Mouse (Mus musculus) hindlimb bud, embryonic 11.5 days (tissue): ENCODE measurements around the gene Etl4.
"Not testable (repeated sequence)": the region's sequence is repeated elsewhere in the genome, so short reads cannot be mapped to it uniquely, and the experiment has no call there.

Experiments
- DNase-seq: peaks from one replicate; pipeline ENCODE4 v3.0.0-alpha.2; 2012; ENCODE audit warnings: low read depth, low spot score; ENCODE audit errors: extremely low spot score

Etl4 gene

DNA sequence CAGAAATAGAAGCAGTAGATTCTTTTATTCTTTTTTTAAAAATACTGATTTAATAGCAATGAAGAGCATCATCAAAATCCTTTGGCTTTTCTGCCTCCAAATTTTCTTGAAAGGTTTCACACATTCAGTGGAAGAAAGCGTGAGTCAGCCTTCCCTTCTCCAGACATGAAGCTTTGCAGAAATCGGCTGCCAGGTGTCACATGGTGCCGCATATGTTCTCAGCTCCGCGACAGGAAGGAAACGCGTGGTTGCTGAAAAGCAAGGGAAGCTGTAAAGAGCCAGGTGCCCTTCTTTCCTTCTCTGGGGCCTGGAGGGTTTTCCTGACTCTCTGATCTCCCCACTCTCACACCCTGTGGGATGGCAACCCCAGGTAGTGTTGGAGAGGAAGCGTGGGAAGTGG is 383.8 kb downstream of the Etl4 start:
- no peak for DNase-seq

DNA sequence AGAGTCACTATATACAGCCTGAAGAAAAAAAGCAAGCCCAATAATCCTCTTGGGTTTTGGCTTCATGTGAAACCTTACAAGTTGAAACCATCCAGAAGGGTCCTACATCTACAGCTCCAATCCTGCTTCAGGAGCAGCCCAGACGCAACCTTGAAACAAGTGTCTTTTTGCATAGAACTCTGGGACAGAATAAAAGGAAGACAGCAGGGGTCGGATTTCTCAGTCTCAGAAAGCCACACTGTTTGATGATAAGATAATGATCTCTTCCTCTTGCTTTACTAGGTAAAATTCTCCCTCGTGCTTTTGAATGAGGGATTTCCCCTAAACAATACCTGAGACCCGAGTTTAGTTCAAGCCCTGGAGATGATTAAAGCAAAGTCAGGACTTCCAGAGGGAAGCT is 385.0 kb downstream of the Etl4 start:
- DNase-seq, result no peak

DNA sequence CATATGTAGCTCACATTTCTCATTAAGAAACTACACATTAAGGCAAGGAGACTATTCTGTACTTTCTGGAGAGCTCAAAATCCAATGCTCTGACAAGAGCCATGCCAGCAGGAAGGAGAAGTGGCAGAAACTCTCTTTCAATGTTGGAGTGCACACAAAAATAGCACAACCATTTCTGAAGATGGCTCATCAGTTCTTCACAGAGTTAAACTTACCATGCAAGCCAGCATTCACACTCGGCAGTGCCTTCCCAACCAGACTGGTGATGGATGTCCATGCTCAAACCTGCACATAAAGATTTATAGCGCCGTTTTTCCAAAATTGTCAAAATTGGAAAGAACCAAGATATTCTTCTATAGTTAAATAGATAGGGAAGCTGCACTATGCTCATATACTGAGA is 392.9 kb downstream of the Etl4 start:
- no peak for DNase-seq

DNA sequence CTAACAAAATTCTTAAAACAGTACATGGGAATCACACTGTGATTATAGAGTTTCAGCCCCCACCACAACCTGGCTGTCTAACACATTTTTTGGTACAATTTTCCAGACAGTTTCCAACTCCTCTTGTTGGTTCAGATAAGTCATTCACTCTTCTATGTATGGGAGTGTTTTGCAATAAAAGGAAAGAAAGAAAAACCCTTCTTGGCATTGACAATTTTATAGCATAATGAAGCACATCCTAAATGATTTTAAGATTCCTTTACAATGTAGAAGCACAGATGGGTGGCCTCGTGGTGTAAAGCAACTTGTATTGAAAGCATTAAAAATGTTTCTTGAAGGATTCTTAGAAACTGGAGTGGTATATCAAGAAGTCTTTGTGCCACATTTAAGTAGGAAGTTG is 415.4 kb downstream of the Etl4 start:
- no peak for DNase-seq

DNA sequence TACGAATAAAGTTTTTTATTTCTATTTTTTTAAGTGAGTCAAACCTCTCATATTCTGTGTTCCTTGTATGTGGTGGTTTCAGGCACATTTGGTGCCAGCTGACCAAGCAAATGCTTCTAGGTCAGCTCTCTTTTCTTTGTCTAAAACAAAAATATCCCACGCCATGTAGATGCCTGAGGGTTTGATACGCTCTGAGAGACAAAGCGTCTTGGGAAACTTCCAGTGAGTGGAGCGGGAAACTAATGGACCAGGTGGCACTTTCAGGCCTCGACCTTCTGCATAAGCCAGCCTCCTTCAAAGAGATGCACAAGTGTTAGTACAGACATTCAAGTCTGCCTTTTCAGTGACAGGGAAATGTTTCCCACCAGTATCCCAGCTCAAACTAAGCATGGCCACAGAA is 426.6 kb downstream of the Etl4 start:
- no peak for DNase-seq

DNA sequence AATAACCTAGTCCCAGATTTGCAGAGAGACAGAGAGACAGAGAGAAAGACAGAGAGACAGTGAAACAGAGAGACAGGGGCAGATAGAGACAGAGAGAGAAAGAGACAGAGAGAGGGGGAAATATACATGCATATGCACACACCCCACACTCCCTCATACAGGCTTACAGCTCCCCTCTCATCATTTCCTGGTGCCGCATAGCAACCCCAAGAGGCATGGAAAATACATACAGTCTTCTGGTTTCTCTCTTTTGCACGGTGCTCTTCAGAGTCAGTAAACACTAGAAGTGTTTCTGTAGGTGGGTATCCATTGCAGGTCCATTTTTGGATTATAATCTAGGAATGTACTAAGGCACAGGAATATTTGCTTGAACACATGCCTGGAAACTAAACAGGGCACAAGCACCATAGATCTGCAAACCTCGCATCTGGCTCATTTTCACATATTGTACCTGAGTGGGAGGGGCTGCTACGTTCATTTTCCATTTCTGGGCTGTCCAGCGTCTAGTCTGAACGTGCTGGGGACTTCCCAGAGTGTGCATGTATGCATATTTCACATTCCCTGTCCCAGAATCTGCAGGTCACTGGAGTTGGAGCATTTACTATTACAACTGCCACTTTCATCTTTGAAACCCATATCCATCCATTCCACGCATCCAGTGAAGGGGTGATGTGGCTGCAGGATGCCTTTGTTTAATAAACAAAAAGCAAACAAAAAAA is 429.6 kb downstream of the Etl4 start:
- no peak for DNase-seq

DNA sequence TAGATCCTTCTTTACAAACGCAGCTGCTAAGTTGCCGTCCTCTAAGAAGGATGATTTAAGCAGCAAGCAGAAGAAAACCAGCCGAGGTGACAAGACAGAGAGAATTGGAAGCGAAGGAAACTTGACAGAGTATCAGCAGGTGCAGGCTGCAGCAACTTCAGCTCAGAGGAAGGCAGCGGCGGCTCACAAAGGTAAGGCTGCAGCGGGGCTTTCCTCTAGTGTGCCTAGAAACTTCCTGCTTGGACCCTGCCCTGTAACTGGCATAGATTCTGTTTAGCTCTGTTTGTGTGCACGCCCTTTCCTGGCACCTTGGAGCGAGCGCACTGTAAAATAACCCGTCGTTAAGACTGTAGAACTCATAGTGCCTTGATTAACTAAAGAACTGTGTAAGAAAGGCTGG is 430.3 kb downstream of the Etl4 start:
- DNase-seq, result no peak

DNA sequence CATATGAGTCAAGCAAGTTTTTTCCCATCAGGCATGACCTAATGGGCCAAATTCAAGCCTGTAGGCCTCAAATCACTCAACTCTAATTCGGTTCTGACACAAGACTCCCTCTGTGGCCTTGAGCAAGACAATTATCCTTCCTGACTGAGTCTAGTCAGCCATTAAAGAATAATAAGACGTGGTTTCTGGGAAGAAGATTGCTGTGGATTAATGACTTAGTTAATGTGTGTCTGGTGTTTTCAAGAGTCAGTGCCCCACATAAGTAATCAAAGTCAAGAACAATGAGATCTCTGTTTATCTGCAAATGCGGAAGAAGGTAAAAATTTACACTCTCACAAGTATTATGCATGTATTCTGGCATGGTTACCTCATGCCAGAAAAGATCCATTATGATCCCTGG is 437.3 kb downstream of the Etl4 start:
- no peak for DNase-seq

DNA sequence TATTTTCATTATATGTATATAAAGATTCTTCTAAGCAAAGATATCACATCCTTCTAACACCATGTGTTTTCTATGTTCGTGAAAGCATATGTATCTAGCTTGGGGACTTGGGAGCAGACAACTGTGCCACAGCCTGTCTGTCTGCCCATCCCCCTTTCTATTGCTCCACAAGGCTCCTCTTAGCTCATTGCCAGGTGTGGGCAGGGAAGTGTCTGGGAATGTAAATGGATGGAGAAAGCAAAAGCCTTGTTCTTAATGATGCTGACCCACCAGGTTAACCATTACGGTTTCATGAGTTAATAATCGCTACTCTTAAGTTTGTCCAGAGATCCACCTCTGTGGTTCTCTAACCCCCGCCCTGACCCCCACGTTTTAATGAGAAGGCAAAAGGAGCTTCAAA is 439.7 kb downstream of the Etl4 start:
- DNase-seq, result peak; percentile 41

DNA sequence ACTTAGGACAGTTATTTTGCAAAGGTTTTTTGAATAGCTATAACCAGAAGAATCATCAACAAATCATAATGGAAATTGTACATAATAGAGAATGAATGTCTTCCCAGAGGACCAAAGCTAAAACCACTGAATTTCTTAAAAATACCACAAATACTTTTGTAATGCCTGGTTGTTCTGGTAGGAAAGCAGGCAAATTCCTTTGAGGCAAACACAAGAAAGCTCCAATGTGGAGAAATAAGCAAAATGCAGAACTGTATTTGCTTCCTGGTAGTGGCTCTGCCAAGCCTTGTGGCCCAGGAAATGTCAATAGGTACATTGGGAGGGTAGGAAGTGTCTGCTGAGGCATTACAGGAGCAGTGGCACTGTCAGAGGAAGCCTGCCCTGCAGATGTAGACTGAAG is 443.2 kb downstream of the Etl4 start:
- no peak for DNase-seq

DNA sequence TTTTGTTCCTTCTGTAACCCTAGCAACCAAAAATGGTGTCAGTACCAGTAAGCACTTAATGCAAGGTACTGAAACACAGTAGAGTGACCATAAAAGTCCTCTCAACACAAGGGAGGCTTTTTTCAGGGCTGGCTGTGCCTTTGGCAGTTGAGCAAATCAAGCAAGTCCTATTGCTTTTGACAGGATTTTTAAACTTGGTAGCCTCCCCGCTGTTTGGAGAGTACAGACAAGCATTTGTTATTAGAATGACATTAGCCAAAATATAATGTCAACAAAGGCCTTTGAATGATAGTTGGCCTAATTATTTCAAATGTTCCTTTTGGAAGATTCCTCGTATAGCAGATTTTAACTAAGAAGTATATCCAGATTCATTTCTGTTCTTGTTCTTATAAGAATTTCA is 467.4 kb downstream of the Etl4 start:
- DNase-seq, result no peak

DNA sequence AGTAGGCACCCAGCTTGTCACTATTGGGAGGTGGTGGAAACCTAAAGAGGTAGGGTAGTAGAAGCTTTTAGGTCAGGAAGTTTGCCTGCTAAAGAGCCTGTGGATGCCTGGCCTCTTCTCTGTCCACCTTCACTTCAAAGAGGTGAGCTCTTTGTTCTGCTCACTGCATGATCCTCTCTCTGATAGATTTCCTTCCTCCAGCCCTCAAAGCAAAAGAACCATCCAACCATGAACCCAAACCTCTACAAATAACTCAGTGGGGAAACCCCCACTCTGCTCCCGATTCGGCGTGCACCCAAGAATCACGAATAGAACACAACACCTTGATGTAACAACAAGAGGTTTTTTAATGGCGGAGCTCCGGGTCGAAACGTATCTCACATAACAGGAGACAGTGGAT is 471.3 kb downstream of the Etl4 start:
- not testable (repeated sequence) for DNase-seq

DNA sequence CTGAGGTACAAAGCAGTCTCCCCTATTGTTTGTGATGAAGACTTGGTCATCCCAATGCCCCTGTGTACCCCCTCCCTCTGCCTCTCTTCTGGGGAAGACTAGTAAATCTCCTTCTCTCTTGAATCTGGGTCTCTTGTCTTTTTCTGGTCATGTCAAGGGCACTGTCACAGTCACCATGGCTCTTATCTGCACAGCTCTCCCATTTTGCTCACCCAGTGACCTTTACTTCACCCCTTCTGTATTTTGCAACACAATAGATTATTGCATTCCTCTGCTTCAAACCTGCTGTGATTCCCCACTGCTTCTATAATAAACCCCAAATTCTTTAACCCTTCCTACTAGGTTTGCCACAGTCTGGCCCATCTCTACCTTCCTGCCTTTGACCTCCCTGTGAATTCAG is 484.5 kb downstream of the Etl4 start:
- no peak for DNase-seq

DNA sequence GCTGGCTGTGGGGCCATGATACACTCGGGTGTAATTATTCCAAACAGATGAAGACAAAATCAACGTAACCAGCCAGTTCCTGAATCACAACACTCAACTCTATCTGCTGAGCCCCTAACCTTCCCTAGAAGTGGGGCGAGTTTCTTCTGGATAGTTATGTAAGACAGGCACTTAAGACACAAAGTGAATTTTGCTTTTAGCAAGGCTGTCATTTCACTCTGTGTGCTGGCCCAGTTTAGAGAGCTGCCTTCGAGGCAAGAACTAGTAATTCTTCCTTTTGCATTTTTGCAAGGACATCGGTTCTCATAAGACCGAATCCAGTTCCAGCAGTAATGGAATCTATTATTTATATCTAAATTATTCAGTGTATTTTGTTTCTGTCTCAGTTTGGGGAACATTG is 487.4 kb downstream of the Etl4 start:
- DNase-seq, result no peak

DNA sequence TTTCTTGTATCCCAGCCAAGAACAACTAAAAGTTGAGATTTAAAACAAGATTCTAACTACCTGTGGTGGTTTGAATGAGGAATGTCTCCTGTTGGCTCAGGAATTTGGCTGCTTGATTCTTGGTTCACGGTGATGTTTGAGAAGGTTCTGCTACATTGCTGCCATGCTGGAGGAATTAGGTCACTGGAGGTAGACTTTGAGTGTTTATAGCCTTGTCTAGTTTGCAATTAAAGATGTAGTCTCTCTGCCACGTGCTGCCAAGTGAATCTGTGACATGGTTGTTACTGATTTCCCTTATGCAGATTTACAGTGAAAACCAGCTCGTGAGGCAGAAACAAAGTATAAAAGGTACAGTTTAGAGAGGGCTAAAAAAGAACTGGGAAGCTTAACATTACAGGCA is 491.0 kb downstream of the Etl4 start:
- no peak for DNase-seq

DNA sequence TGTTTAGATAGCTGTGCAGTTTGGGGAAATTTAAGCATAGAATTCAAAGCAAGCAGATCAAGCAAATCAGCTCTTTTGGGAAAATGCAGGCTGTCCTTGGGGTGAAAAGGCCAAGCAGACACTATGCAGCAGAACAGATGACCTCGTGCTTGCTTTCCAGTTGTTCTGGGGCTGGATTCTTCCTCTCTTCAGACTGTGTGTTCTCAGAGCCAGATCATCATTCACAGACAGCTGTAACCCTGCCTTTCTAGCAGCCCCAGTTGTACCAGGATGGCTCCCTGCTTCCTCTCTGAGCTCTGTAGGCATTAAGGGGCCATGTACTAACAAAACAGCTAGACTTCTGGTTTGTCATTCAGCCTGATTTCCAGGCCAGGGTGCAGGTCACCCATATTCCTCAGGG is 494.8 kb downstream of the Etl4 start:
- no peak for DNase-seq

DNA sequence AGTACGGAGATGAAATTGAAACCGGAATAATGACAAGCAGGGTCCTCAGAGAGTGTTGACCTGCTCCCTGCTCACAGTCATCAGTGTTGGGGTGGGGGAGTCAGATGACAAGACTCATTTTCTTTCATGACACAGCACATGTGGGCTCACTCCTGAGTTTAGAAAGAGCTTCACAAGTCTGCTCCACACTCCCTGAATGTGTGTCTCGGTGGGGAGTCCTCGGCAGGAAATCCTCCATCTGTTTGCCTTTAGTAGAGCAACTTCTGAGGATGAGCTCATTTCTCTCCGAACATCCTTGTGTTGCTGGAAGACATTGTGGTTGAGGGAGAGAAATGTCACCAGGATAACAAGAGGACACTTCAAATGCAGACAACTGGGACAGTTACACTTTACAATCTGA is 497.5 kb downstream of the Etl4 start:
- DNase-seq, result no peak

DNA sequence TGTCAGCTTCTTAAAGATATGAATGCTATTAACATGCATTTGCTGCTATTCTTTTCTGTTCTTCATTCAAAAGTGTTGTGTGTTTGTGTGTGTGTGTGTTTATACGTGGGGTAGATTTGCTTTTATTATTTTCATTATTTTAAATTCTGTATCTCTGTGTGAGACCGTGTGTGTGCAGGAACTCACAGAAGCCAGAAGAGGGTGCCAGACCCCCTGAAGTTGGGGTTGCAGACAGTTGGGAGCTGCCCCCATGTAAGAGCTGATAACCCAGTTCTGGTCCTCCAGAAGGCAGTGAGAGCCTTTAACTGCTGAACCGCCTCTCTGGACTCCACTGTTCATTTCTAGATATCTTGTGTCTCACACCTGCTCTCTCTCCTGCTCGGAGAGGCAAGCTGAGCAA is 505.3 kb downstream of the Etl4 start:
- DNase-seq, result no peak

DNA sequence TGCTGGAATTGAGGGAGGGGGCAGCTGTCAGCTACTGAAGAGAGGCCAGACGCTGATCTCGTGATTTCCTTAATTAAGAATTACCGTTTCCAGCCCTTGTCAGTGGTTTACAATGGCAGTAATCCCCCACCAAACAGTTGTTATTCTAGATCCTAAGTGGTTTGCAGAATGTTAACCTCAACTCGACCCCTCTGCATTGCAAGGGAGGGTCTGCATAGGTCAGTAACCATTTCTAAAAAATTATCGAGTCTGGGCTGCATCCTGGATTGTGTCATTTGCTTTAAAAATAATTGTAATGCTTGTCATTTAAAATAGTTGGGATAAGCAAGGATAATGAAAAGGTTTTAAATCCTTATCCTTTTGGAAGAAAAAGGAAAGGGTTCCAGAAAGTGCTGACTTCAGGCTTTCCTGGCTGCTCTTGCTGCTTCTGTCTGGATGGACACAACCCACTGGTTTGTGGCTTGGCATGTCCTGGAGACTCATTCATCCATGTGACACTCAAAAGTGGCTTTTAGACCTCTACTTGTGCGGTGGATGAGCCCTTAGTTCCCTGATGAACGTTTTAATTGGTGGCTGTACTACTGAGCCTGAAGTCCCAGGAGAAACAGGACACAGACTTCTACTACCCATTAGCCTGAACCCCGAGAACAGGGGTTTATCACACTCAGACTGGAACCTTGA is 507.5 kb downstream of the Etl4 start:
- no peak for DNase-seq

DNA sequence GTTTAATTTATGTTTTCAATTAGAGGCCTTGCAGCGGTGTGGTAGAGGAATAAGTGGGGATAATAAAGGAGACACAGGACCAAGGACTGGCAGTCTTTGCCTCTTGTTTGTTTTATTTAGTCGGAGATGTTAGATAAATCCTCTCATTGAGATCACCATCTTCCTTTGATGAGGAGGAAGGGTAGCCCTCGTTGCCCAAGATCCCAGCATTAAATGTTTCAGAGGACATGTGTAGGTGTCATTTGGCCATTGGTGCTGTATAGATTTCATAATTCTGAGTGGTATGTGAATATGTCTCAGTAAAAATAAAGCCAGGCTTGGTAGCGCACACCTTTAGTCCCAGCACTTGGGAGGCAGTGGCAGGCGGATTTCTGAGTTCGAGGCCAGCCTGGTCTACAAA is 508.4 kb downstream of the Etl4 start:
- no peak for DNase-seq

DNA sequence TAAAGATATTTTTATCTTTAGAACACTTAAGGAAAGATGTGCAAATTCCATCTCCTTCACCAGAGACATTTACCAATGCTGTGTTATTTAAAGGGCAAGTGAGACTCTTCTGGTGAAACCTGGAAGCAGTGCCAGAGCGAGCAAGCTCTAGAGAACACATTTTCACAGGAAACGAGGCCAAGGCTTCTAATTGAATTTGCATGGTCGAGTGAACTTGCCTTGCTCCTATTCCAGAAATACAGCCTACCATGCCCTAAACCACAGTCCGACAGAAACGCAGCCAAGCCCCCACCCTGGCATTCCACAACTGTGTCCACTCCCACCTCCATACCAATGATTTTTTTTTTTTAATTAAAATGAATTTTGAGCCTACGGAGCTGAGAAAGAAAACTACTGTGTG is 510.4 kb downstream of the Etl4 start:
- DNase-seq, result no peak

DNA sequence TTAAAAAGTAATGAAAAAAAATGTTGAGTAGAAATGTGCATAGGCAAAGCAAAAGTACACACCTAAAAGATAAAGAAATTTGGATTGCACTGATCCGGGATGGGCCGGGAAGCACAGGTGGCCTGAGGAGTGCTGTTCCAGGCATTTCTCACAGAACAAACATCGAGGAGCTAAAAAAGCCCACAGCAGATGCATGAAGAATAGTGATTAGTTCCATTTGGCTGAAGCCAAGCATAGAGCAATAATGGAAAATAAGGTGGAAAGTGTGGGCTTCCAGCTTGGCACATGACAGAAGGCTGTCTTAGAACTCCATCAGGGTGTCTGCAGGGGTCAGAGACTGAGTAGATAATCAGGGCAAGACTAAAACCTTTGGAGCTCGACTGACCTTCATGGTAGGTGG is 512.7 kb downstream of the Etl4 start:
- DNase-seq, result no peak

DNA sequence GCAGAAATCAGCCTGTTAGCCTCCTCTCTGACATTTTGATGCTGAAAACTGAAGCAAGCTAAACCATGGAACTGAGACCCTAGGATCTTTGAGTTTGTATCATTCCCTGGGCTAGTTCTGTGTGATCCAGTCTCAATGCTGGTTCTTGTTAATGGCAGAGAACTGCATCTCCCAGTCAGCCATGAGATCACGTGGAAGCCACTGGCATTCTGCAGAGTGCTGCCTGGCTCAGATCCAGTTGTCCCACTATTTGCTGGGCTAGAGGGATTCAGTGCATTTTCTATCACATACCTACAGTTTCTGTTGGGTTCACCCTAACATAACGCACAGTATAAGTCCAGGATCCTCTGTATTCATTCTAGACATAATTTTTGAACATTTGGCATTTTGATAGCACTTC is 524.1 kb downstream of the Etl4 start:
- DNase-seq, result no peak
